Mouse (Mus musculus) intestine, embryonic 14.5 days (tissue): ENCODE results near the gene Magoh. TPM values are rescaled to one million over a fixed set of nuclear protein-coding genes. Genes with fewer than 3 reads are reported as not detected.
A peak's percentile ranks its signal among the peaks of the same experiment; 100 is the strongest.

Experiments used
- ATAC-seq: fragments of 200-750 bp; cut with Nextera tagmentation; replicated peaks from 2 replicates; pipeline ENCODE4 v1.8.0; 2017; ENCODE audit warnings: low read depth, moderate number of reproducible peaks, moderate TSS enrichment, moderate library complexity; ENCODE audit not compliant: low FRiP score, low TSS enrichment
- DNase-seq: peaks from one replicate; pipeline ENCODE4 v3.0.0-alpha.2; 2018; ENCODE audit warnings: low spot score
- H3K27ac ChIP-seq: fragments of 300-500 bp; sonication (generic); 2 replicates; pipeline ENCODE4 v1.5.1; 2014; ENCODE audit warnings: low read depth, mild to moderate bottlenecking, control low read depth
- H3K27me3 ChIP-seq: fragments of 300-500 bp; sonication (generic); replicated peaks from 2 replicates; pipeline ENCODE4 v1.6.1; 2014; ENCODE audit warnings: low read length, control low read depth; ENCODE audit not compliant: control insufficient read depth, insufficient read depth
- H3K36me3 ChIP-seq: fragments of 300-500 bp; sonication (generic); 2 replicates; pipeline ENCODE4 v1.6.1; 2014; ENCODE audit warnings: low read length, control low read depth; ENCODE audit not compliant: control insufficient read depth, insufficient read depth
- H3K4me1 ChIP-seq: fragments of 300-500 bp; sonication (generic); replicated peaks from 2 replicates; pipeline ENCODE4 v1.6.1; 2014; ENCODE audit warnings: low read length, control low read depth, mixed read lengths; ENCODE audit not compliant: control insufficient read depth, insufficient read depth
- H3K4me2 ChIP-seq: fragments of 300-500 bp; sonication (generic); 2 replicates; pipeline ENCODE4 v1.6.1; 2014; ENCODE audit warnings: low read length
- H3K4me3 ChIP-seq: fragments of 300-500 bp; sonication (generic); 2 replicates; pipeline ENCODE4 v1.5.1; 2014; ENCODE audit warnings: low read depth, low read length, control low read depth, mixed read lengths
- H3K9ac ChIP-seq: fragments of 300-500 bp; sonication (generic); 2 replicates; pipeline ENCODE4 v1.6.1; 2014; ENCODE audit warnings: mild to moderate bottlenecking, low read length
- H3K9me3 ChIP-seq: fragments of 300-500 bp; sonication (generic); 2 replicates; pipeline ENCODE4 v1.6.1; 2016; ENCODE audit warnings: low read length, control low read depth; ENCODE audit not compliant: control insufficient read depth
- WGBS: fragments of 180-500 bp; shearing (Covaris S2); extraction: QIAGEN DNeasy Blood & Tissue Kit; methylation state at CpG from one replicate; pipeline ENCODE4 v1.1.7; 2014; 5-methylcytosine and 5-hydroxymethylcytosine counted together
- polyA plus RNA-seq: library from polyadenylated mRNA; unstranded; fragments of >200 nt; fragmentation: Nextera tagmentation; extraction: Ambion mirVana; gene quantifications from 2 replicates; pipeline ENCODE4 v1.2.1, GENCODE M21; 2014

Gene Magoh
- polyA plus RNA-seq, 1 experiment from 2014 or later = 179 TPM

DNA sequence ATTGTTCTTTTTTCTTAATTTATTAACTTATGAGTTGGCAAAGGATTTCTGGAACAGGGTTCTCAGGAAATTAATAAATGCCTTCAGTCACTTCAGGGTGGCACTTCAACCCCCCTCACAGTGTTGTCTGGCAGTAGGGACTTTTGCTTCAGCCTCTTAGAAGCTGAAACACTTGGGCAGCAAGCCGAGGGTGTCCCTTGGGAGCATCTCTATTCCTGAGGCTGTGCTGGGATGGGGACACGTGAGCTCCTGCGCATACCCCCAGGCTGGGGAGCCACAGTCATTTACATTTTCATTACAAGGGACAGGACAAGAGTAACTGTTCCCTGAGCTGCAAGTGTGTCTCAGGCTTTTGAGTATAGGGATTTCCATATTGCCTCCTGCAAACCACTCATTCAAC lies 41.6 kb upstream of the Magoh start:
- DNase-seq (no peak), ATAC-seq (no peak)
- no peaks in the 10 kb centered on the region for H3K36me3 ChIP-seq
- H3K4me2 ChIP-seq = no peak overlapping the region
- peaks cover 10% of the 10 kb centered on the region for H3K4me1 ChIP-seq
- no peaks in the 10 kb centered on the region for H3K9me3 ChIP-seq
- no peak overlapping the region for H3K27ac ChIP-seq
- 91% methylated on average over 3 of the region's 3 CpGs for WGBS
- H3K9ac ChIP-seq = no peak overlapping the region
- no peak overlapping the region for H3K4me3 ChIP-seq
- no peaks in the 10 kb centered on the region for H3K27me3 ChIP-seq

DNA sequence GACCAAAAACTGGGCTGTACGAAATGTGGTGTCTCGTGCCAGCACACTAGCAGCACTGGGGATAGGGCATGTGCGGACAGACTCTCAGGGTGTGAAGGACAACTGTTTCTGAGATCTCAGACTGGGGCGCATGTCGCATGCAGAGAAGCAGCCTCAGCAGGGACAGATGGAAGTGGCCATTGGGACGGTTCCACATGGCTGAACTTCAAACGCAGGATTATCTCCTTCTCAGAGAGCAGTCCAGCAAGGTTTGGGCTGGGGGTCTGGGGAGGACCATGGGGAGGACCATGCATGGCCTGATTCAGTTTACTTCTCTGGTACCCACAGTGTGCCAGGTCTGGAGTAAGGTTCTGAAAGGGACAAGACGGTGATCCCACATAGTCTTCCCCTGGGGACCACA lies 35.9 kb upstream of the Magoh start:
- Histone ChIP-seq H3K9ac (no peak overlapping the region), H3K27ac (no peak overlapping the region), H3K4me2 (no peak overlapping the region), H3K36me3 (no peaks in the 10 kb centered on the region), H3K9me3 (no peaks in the 10 kb centered on the region), H3K27me3 (peaks cover 13% of the 10 kb centered on the region), H3K4me3 (no peak overlapping the region), H3K4me1 (no peaks in the 10 kb centered on the region)
- DNase-seq (no peak), ATAC-seq (no peak)
- WGBS = 93% methylated on average over 8 of the region's 8 CpGs

GRCm38 (mm10) chr4:107844971-107845370 lies 34.6 kb upstream of the Magoh start:
- H3K27ac ChIP-seq = no peak overlapping the region
- 4% methylated on average over 10 of the region's 10 CpGs for WGBS
- DNase-seq = peak; percentile 98
- H3K9ac ChIP-seq = no peak overlapping the region
- peaks cover 13% of the 10 kb centered on the region for H3K27me3 ChIP-seq
- no peaks in the 10 kb centered on the region for H3K36me3 ChIP-seq
- H3K4me2 ChIP-seq = no peak overlapping the region
- H3K9me3 ChIP-seq = no peaks in the 10 kb centered on the region
- H3K4me3 ChIP-seq = no peak overlapping the region
- H3K4me1 ChIP-seq = no peaks in the 10 kb centered on the region
- no peak for ATAC-seq

DNA sequence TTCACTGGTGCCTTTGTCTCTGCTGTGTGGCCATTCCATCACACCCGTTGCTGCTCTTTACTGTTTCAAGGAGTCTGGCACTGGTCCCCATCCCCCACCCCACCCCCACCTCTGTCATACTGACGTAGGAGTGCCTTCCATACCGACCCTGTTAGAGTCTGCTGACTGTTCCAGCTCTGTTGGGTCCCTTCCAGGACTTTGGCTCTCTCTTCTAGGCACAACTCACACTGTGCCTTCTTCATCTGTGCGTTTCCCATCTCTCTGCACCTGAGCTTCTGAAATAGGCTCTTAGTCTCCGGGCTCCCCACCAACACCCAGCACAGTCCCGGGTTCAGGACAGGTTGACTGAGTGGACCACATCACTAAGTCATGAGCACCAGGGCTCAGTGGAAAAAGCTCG lies 32.8 kb upstream of the Magoh start:
- H3K27ac ChIP-seq = no peak overlapping the region
- H3K4me1 ChIP-seq = no peaks in the 10 kb centered on the region
- H3K4me3 ChIP-seq = no peak overlapping the region
- no peak overlapping the region for H3K9ac ChIP-seq
- WGBS = 63% methylated on average over 7 of the region's 7 CpGs
- H3K9me3 ChIP-seq = no peaks in the 10 kb centered on the region
- ATAC-seq = no peak
- DNase-seq = no peak
- no peaks in the 10 kb centered on the region for H3K36me3 ChIP-seq
- no peak overlapping the region for H3K4me2 ChIP-seq
- peaks cover 13% of the 10 kb centered on the region for H3K27me3 ChIP-seq

GRCm38 (mm10) chr4:107848546-107848945 lies 31.0 kb upstream of the Magoh start:
- H3K4me1 ChIP-seq = no peaks in the 10 kb centered on the region
- no peak overlapping the region for H3K27ac ChIP-seq
- ATAC-seq (no peak), DNase-seq (no peak)
- H3K27me3 ChIP-seq = peaks cover 13% of the 10 kb centered on the region
- 83% methylated on average over 5 of the region's 5 CpGs for WGBS
- no peak overlapping the region for H3K9ac ChIP-seq
- no peaks in the 10 kb centered on the region for H3K36me3 ChIP-seq
- H3K4me3 ChIP-seq = no peak overlapping the region
- H3K4me2 ChIP-seq = no peak overlapping the region
- no peaks in the 10 kb centered on the region for H3K9me3 ChIP-seq

GRCm38 (mm10) chr4:107849621-107850020 lies 29.9 kb upstream of the Magoh start:
- WGBS = 82% methylated on average over 9 of the region's 9 CpGs
- peaks cover 13% of the 10 kb centered on the region for H3K27me3 ChIP-seq
- no peak for ATAC-seq

DNA sequence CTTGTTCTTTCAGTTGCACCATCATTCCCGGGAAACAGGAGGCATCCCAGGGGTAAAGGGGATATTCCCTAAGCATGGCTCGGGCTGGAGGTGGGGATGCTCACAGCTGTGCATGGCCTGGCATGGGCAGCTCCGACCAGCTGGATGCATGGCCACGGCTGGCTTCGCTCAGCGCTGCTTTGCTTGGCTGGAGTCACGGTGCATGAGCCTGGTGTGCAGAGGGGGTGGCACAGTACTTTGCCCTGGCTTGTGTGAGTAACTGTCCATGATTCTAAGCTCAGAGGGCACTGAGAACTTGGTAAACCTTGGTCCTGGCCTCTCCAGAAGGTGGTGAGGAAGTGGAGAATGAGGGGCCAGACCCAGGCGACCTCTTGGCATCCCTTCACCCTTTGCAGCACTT lies 29.5 kb upstream of the Magoh start:
- WGBS = 87% methylated on average over 8 of the region's 8 CpGs
- H3K9ac ChIP-seq = no peak overlapping the region
- ATAC-seq = no peak

More at GRCm38 (mm10) chr4:107849621-107850020, 29.9 kb upstream of the Magoh start:
- DNase-seq = no peak
- Histone ChIP-seq H3K36me3 (no peaks in the 10 kb centered on the region), H3K9ac (no peak overlapping the region), H3K4me2 (no peak overlapping the region), H3K4me3 (no peak overlapping the region), H3K27ac (no peak overlapping the region), H3K9me3 (no peaks in the 10 kb centered on the region), H3K4me1 (no peaks in the 10 kb centered on the region)

DNA sequence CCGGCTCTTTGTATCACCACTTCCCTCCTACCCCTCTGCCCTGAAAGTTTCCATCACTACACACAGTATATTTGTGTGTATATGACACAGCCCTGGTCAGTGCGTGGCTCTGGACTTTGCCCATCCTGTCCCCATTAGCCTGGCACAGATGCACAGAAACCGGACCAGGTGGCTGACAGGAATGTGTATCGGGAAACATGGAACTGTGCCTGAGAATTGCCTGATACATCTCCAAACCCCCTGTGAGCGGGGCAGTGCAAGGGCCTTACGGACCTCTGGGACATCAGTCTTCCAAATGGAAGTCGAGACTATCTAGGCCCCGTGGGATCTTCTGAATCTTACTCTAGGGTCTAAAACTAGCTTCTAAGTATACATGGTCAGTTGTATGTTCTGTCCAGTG lies 26.2 kb upstream of the Magoh start:
- Histone ChIP-seq H3K4me1 (no peaks in the 10 kb centered on the region), H3K9me3 (no peaks in the 10 kb centered on the region)
- ATAC-seq = no peak

More for the DNA sequence above, 29.5 kb upstream of the Magoh start:
- H3K4me1 ChIP-seq = no peaks in the 10 kb centered on the region
- H3K4me2 ChIP-seq = no peak overlapping the region
- no peak for DNase-seq
- H3K27ac ChIP-seq = no peak overlapping the region
- peaks cover 13% of the 10 kb centered on the region for H3K27me3 ChIP-seq
- no peaks in the 10 kb centered on the region for H3K36me3 ChIP-seq
- H3K4me3 ChIP-seq = no peak overlapping the region
- H3K9me3 ChIP-seq = no peaks in the 10 kb centered on the region

DNA sequence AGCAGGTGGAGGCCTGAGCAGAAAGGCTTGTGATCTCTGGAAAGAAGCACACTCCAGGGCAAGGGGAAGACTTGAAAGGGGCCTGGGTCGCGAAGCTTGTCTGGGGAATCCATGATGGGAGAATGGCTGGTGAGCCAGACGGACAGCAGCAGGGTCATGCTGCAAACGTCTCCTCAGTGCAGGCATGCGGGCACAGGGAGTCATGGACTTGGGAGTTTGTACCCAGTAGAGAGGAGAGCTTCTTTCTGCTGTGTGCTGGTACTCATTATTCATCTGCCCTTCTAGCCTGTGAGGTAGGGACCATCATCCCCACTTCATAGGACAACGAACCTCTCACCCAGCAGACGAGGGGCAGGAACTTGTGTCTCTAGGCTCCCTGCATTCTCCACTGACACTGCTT lies 25.7 kb upstream of the Magoh start:
- H3K4me2 ChIP-seq = no peak overlapping the region
- no peaks in the 10 kb centered on the region for H3K27me3 ChIP-seq
- ATAC-seq (no peak), DNase-seq (no peak)
- H3K27ac ChIP-seq = no peak overlapping the region
- H3K36me3 ChIP-seq = no peaks in the 10 kb centered on the region
- WGBS = 86% methylated on average over 7 of the region's 7 CpGs
- no peak overlapping the region for H3K4me3 ChIP-seq
- H3K4me1 ChIP-seq = no peaks in the 10 kb centered on the region
- H3K9ac ChIP-seq = no peak overlapping the region
- H3K9me3 ChIP-seq = no peaks in the 10 kb centered on the region

More for the DNA sequence above, 26.2 kb upstream of the Magoh start:
- Histone ChIP-seq H3K4me3 (no peak overlapping the region), H3K4me2 (no peak overlapping the region), H3K9ac (no peak overlapping the region), H3K27ac (no peak overlapping the region), H3K36me3 (no peaks in the 10 kb centered on the region), H3K27me3 (no peaks in the 10 kb centered on the region)
- DNase-seq = no peak
- 92% methylated on average over 8 of the region's 8 CpGs for WGBS
